Mouse (Mus musculus) midbrain, embryonic 12.5 days (tissue): ENCODE results near the gene Emcn. TPM values are rescaled to one million over a fixed set of nuclear protein-coding genes. Genes with fewer than 3 reads are reported as not detected.

Experiments
- ATAC-seq: fragments of 200-750 bp; cut with Nextera tagmentation; 2 replicates; pipeline ENCODE4 v1.8.0; 2017; ENCODE audit warnings: low read depth, moderate TSS enrichment, moderate library complexity; ENCODE audit not compliant: low FRiP score
- H3K27ac ChIP-seq: fragments of 300-500 bp; sonication (generic); replicated peaks from 2 replicates; pipeline ENCODE4 v1.5.1; 2016; ENCODE audit warnings: mild to moderate bottlenecking
- H3K27me3 ChIP-seq: fragments of 300-500 bp; sonication (generic); 2 replicates; pipeline ENCODE4 v1.6.1; 2016; ENCODE audit warnings: mild to moderate bottlenecking
- H3K36me3 ChIP-seq: fragments of 300-500 bp; sonication (generic); 2 replicates; pipeline ENCODE4 v1.6.1; 2016
- H3K4me1 ChIP-seq: fragments of 300-500 bp; sonication (generic); 2 replicates; pipeline ENCODE4 v1.6.1; 2016
- H3K4me2 ChIP-seq: fragments of 300-500 bp; sonication (generic); replicated peaks from 2 replicates; pipeline ENCODE4 v1.6.1; 2016; ENCODE audit warnings: mild to moderate bottlenecking, moderate library complexity
- H3K4me3 ChIP-seq: fragments of 300-500 bp; sonication (generic); 2 replicates; pipeline ENCODE4 v1.5.1; 2016; ENCODE audit warnings: mild to moderate bottlenecking
- H3K9ac ChIP-seq: fragments of 300-500 bp; sonication (generic); replicated peaks from 2 replicates; pipeline ENCODE4 v1.6.1; 2016; ENCODE audit warnings: mild to moderate bottlenecking, moderate library complexity
- H3K9me3 ChIP-seq: fragments of 300-500 bp; sonication (generic); 2 replicates; pipeline ENCODE4 v1.6.1; 2016; ENCODE audit warnings: mild to moderate bottlenecking
- WGBS: fragments of 180-500 bp; shearing (Covaris S2); methylation state at CpG from one replicate; pipeline ENCODE4 v1.1.7; 2016; 5-methylcytosine and 5-hydroxymethylcytosine counted together
- polyA plus RNA-seq: library from polyadenylated mRNA; unstranded; fragments of >200 nt; fragmentation: Nextera tagmentation; extraction: Ambion mirVana; gene quantifications from 2 replicates; pipeline ENCODE4 v1.2.1, GENCODE M21; 2016

The Emcn gene
- polyA plus RNA-seq = 15.6 and 17.1 TPM in 2 replicates

DNA sequence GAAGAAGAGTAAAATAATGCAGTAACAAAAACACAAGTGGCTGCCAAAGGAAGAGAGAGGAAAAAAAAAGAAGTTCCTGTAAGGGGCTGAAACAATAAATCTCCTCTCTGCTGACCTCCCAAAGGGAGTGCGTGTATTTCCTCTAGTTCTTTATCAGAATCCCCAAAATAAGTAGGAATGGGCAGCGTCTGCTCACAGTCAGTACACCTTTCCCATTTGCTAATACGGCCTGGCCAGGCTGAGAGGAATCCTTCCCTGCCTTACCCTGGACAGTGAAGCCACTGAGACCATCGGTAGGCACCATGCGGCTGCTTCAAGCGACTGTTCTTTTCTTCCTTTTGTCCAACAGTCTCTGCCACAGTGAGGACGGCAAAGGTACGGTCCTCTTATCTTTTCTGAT is at the start of gene Emcn:
Emcn (plus strand) TSS at position 130 of the 400 bp plus-strand sequence.
- H3K27me3 ChIP-seq = no peaks in the 10 kb centered on the region
- no peak for ATAC-seq
- no peak within 1 kb of the TSS for H3K27ac ChIP-seq
- H3K36me3 ChIP-seq = no peaks in the 10 kb centered on the region
- no peaks in the 10 kb centered on the region for H3K9me3 ChIP-seq
- WGBS = 64% methylated on average over 8 of the region's 8 CpGs
- no peak within 1 kb of the TSS for H3K4me3 ChIP-seq
- no peak within 1 kb of the TSS for H3K4me2 ChIP-seq
- H3K9ac ChIP-seq = no peak within 1 kb of the TSS
- H3K4me1 ChIP-seq = peaks cover 2% of the 10 kb centered on the region; the same call in 1 of the 2 replicates

GRCm38 (mm10) chr3:137293174-137293591 is 47.7 kb upstream of the Emcn start:
- WGBS = 83% methylated on average over 6 of the region's 6 CpGs
- no peak for ATAC-seq
- no peaks in the 10 kb centered on the region for H3K27me3 ChIP-seq

DNA sequence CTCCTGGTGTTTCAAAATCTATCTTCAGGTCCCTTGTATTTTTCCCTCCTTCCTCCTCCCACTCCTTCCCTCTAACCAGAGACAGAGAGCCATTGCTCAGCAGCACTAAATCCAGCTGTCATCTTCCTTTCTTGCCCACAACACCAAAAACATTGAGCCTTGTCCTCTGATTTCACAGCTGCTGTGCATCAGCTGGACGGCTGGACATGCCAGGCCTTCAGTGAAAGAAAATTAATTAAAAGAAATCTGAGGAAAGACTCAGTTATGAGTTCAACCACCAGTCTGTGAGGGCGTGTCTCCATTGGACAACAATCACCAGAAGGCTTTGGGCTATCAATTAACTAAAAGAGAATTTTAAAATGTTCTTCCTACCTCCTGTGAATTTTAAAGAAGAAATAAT is 42.6 kb upstream of the Emcn start:
- Histone ChIP-seq H3K9ac (no peak overlapping the region), H3K4me1 (no peaks in the 10 kb centered on the region), H3K9me3 (no peaks in the 10 kb centered on the region), H3K4me2 (no peak overlapping the region), H3K36me3 (no peaks in the 10 kb centered on the region), H3K4me3 (no peak overlapping the region), H3K27ac (no peak overlapping the region), H3K27me3 (no peaks in the 10 kb centered on the region)
- ATAC-seq = no peak
- WGBS = 73% methylated on average over 2 of the region's 2 CpGs

More at GRCm38 (mm10) chr3:137293174-137293591, 47.7 kb upstream of the Emcn start:
- Histone ChIP-seq H3K4me2 (no peak overlapping the region), H3K27ac (no peak overlapping the region), H3K4me1 (no peaks in the 10 kb centered on the region), H3K9me3 (no peaks in the 10 kb centered on the region), H3K9ac (no peak overlapping the region), H3K4me3 (no peak overlapping the region), H3K36me3 (no peaks in the 10 kb centered on the region)

- H3K27ac ChIP-seq = no peak overlapping the region
- H3K27me3 ChIP-seq = no peaks in the 10 kb centered on the region
- 84% methylated on average over 3 of the region's 3 CpGs for WGBS
- H3K4me1 ChIP-seq = no peaks in the 10 kb centered on the region
- no peaks in the 10 kb centered on the region for H3K36me3 ChIP-seq
- H3K9me3 ChIP-seq = no peaks in the 10 kb centered on the region
- H3K4me2 ChIP-seq = no peak overlapping the region
- no peak for ATAC-seq
- no peak overlapping the region for H3K4me3 ChIP-seq
- no peak overlapping the region for H3K9ac ChIP-seq
Observed at GRCm38 (mm10) chr3:137300210-137300609, 40.7 kb upstream of the Emcn start.

DNA sequence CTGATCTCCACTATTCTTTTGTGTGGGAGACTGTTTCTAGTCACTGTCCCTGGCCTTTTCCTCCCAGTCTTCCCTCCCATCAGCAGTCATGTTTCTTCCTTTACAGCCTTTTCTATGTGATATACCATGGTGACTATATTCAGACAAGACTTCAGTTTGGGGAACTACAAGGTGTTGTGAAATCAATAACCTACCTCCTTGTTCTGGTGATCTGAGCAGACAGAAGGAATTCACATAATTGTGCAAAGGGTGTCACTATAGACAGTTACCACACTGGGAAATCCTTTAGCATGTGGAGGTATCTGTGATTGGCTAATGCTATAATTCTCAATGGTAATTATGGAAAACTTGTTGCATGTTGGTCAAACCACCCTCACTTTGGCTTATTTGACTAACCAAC is 39.7 kb upstream of the Emcn start:
- Histone ChIP-seq H3K4me2 (no peak overlapping the region), H3K4me3 (no peak overlapping the region), H3K27ac (no peak overlapping the region), H3K9ac (no peak overlapping the region), H3K36me3 (no peaks in the 10 kb centered on the region), H3K4me1 (no peaks in the 10 kb centered on the region), H3K9me3 (no peaks in the 10 kb centered on the region), H3K27me3 (no peaks in the 10 kb centered on the region)
- ATAC-seq = no peak

GRCm38 (mm10) chr3:137302804-137303203 is 38.1 kb upstream of the Emcn start:
- H3K4me2 ChIP-seq = no peak overlapping the region
- no peaks in the 10 kb centered on the region for H3K27me3 ChIP-seq
- no peaks in the 10 kb centered on the region for H3K9me3 ChIP-seq
- H3K9ac ChIP-seq = no peak overlapping the region
- no peak for ATAC-seq
- H3K4me1 ChIP-seq = no peaks in the 10 kb centered on the region
- no peak overlapping the region for H3K27ac ChIP-seq
- WGBS = 76% methylated on average over 4 of the region's 4 CpGs
- no peaks in the 10 kb centered on the region for H3K36me3 ChIP-seq
- H3K4me3 ChIP-seq = no peak overlapping the region

DNA sequence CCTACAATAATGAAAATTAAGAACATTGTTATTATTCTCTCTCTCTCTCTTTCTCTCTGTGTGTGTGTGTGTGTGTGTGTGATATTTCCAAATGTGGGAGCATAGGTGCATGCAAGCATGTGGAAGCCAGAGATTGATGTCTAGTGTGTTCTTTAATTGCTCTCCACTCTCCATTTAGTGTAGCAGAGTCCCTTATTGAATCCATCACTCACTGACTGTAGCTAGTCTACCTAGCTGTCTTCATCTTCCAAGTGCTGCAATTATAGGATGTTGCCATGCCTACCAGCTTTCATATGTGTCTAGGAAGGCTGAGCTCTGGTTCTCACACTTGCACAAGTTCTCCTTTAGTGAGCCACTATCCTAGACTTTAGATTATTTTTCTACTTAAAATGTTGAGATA is 30.9 kb upstream of the Emcn start:
- no peaks in the 10 kb centered on the region for H3K36me3 ChIP-seq

DNA sequence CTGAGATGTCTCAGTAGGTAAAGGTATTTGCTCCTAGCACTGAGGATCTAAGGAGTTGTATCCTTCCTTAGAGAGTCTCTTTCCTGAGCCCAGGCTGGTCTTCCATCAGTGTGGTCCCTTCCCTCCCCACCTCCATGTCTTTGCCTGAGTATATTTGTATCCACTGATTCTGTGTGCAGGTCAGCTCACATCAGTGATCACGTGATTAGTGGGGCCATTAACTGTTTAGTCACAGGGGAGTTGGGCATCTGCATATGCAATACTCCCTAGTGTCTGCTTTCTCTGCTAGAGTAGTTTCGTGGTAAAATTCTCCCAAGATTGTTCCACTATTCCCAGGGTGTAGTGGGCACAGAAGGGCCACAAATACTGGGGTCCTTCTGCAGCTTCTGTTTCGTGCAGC is 28.3 kb upstream of the Emcn start:
- ATAC-seq = no peak
- H3K27ac ChIP-seq = no peak overlapping the region
- H3K9ac ChIP-seq = no peak overlapping the region
- H3K36me3 ChIP-seq = no peaks in the 10 kb centered on the region
- H3K9me3 ChIP-seq = no peaks in the 10 kb centered on the region
- 77% methylated on average over 3 of the region's 3 CpGs for WGBS
- no peaks in the 10 kb centered on the region for H3K4me1 ChIP-seq
- H3K27me3 ChIP-seq = no peaks in the 10 kb centered on the region
- H3K4me2 ChIP-seq = no peak overlapping the region
- H3K4me3 ChIP-seq = no peak overlapping the region

More for the DNA sequence above, 30.9 kb upstream of the Emcn start:
- no peaks in the 10 kb centered on the region for H3K4me1 ChIP-seq
- H3K4me2 ChIP-seq = no peak overlapping the region
- H3K9me3 ChIP-seq = no peaks in the 10 kb centered on the region
- no peaks in the 10 kb centered on the region for H3K27me3 ChIP-seq
- H3K4me3 ChIP-seq = no peak overlapping the region
- no peak for ATAC-seq
- no peak overlapping the region for H3K9ac ChIP-seq
- H3K27ac ChIP-seq = no peak overlapping the region

DNA sequence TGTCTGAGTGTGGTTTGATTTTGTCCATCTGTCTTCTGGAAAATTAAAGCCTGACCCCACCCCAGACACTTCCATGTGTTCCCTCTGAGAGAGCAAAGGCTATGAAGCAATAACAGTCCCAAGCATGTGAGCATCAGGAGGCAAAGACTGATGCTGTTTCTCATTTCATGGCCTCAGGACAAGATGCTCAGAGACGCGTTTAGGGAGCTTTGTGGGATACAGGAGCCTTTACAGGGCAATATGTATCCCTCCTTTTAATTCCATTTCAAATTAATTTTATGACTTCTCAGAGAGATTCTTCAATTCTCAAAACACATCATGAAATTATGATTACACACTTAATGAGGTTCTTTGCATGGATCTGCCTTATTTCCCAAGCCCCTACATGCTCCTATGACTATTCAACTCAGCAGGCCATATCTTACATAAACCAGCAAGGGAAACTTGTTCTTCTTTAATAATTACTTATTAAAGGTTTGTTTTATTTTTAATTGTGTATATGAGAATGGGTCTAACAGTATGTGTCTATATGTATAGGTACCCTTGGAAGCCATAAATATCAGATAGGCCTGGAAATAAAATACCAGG is 27.0 kb upstream of the Emcn start:
- Histone ChIP-seq H3K4me3 (no peak overlapping the region), H3K4me1 (no peaks in the 10 kb centered on the region), H3K36me3 (no peaks in the 10 kb centered on the region), H3K9ac (no peak overlapping the region), H3K4me2 (no peak overlapping the region), H3K27ac (no peak overlapping the region), H3K27me3 (no peaks in the 10 kb centered on the region), H3K9me3 (no peaks in the 10 kb centered on the region)
- 90% methylated on average over 2 of the region's 2 CpGs for WGBS
- ATAC-seq = no peak

GRCm38 (mm10) chr3:137318371-137318770 is 22.5 kb upstream of the Emcn start:
- Histone ChIP-seq H3K4me2 (no peak overlapping the region), H3K4me3 (no peak overlapping the region), H3K36me3 (no peaks in the 10 kb centered on the region), H3K27ac (no peak overlapping the region), H3K27me3 (no peaks in the 10 kb centered on the region), H3K9ac (no peak overlapping the region), H3K9me3 (no peaks in the 10 kb centered on the region), H3K4me1 (no peaks in the 10 kb centered on the region)
- ATAC-seq = no peak
- 81% methylated on average over 2 of the region's 2 CpGs for WGBS

- Histone ChIP-seq H3K9me3 (no peaks in the 10 kb centered on the region), H3K4me3 (no peak overlapping the region), H3K27me3 (no peaks in the 10 kb centered on the region), H3K36me3 (no peaks in the 10 kb centered on the region), H3K27ac (no peak overlapping the region), H3K4me1 (no peaks in the 10 kb centered on the region), H3K9ac (no peak overlapping the region), H3K4me2 (no peak overlapping the region)
- WGBS = 59% methylated on average over 1 of the region's 1 CpGs
- ATAC-seq = no peak
Observed at GRCm38 (mm10) chr3:137319950-137320349, 20.9 kb upstream of the Emcn start.

GRCm38 (mm10) chr3:137322304-137322703 is 18.6 kb upstream of the Emcn start:
- Histone ChIP-seq H3K4me2 (no peak overlapping the region), H3K4me1 (no peaks in the 10 kb centered on the region), H3K9ac (no peak overlapping the region), H3K27ac (no peak overlapping the region), H3K36me3 (no peaks in the 10 kb centered on the region), H3K9me3 (no peaks in the 10 kb centered on the region), H3K27me3 (no peaks in the 10 kb centered on the region), H3K4me3 (no peak overlapping the region)
- WGBS = 58% methylated on average over 12 of the region's 12 CpGs
- peak; percentile 90 for ATAC-seq

GRCm38 (mm10) chr3:137329898-137330297 is 11.0 kb upstream of the Emcn start:
- no peak overlapping the region for H3K27ac ChIP-seq
- no peaks in the 10 kb centered on the region for H3K36me3 ChIP-seq
- H3K4me2 ChIP-seq = no peak overlapping the region
- 64% methylated on average over 9 of the region's 9 CpGs for WGBS
- H3K4me1 ChIP-seq = peaks cover 2% of the 10 kb centered on the region; the same call in 1 of the 2 replicates
- H3K4me3 ChIP-seq = no peak overlapping the region
- H3K9me3 ChIP-seq = no peaks in the 10 kb centered on the region
- ATAC-seq = no peak
- no peaks in the 10 kb centered on the region for H3K27me3 ChIP-seq
- no peak overlapping the region for H3K9ac ChIP-seq
